Mouse (Mus musculus): ENCODE measurements at regions not wholly inside any gene's neighbourhood (a gene's known extent, or its start where the extent isn't known, plus 50 kb on each side); places are given as distances from the start of the nearest gene placed in this dataset.

GRCm38 (mm10) chr13:28586693-28587092 lies 329.4 kb downstream of the Gm11361 start:
- intact Hi-C loops (cut with DNase I) = no loop called here

GRCm38 (mm10) chr13:28586140-28586539 lies 328.8 kb downstream of the Gm11361 start:
- intact Hi-C loops (cut with DNase I) = no loop called here

- intact Hi-C loops (cut with DNase I) = no loop called here
These were observed 326.3 kb downstream of the Gm11361 start for GRCm38 (mm10) chr13:28583617-28584016.

GRCm38 (mm10) chr13:28575202-28575851 lies 318.0 kb downstream of the Gm11361 start:
- intact Hi-C loops (cut with DNase I) = no loop called here

- intact Hi-C loops (cut with DNase I) = no loop called here
These were observed 316.0 kb downstream of the Gm11361 start for GRCm38 (mm10) chr13:28573364-28573763.

GRCm38 (mm10) chr13:28572448-28572847 lies 315.1 kb downstream of the Gm11361 start:
- intact Hi-C loops (cut with DNase I) = no loop called here

- intact Hi-C loops (cut with DNase I) = no loop called here
These were observed 314.4 kb downstream of the Gm11361 start for GRCm38 (mm10) chr13:28571716-28572115.

GRCm38 (mm10) chr13:28563585-28563984 lies 306.3 kb downstream of the Gm11361 start:
- intact Hi-C loops (cut with DNase I) = no loop called here

- intact Hi-C loops (cut with DNase I) = no loop called here
These were observed 302.8 kb downstream of the Gm11361 start for GRCm38 (mm10) chr13:28560081-28560480.

- intact Hi-C loops (cut with DNase I) = no loop called here
These were observed 299.8 kb downstream of the Gm11361 start for GRCm38 (mm10) chr13:28557032-28557570.

- intact Hi-C loops (cut with DNase I) = no loop called here
These were observed 299.1 kb downstream of the Gm11361 start for GRCm38 (mm10) chr13:28556385-28556938.

GRCm38 (mm10) chr13:28554143-28554830 lies 297.0 kb downstream of the Gm11361 start:
- intact Hi-C loops (cut with DNase I) = no loop called here

GRCm38 (mm10) chr13:28552974-28553750 lies 295.8 kb downstream of the Gm11361 start:
- intact Hi-C loops (cut with DNase I) = no loop called here

GRCm38 (mm10) chr13:28551555-28551954 lies 294.2 kb downstream of the Gm11361 start:
- intact Hi-C loops (cut with DNase I) = no loop called here

GRCm38 (mm10) chr13:28545797-28546196 lies 288.5 kb downstream of the Gm11361 start:
- intact Hi-C loops (cut with DNase I) = no loop called here

- intact Hi-C loops (cut with DNase I) = no loop called here
These were observed 288.0 kb downstream of the Gm11361 start for GRCm38 (mm10) chr13:28545337-28545736.

GRCm38 (mm10) chr13:28544819-28545180 lies 287.5 kb downstream of the Gm11361 start:
- intact Hi-C loops (cut with DNase I) = no loop called here

- intact Hi-C loops (cut with DNase I) = no loop called here
These were observed 286.9 kb downstream of the Gm11361 start for GRCm38 (mm10) chr13:28544003-28544818.

GRCm38 (mm10) chr13:28541607-28542006 lies 284.3 kb downstream of the Gm11361 start:
- intact Hi-C loops (cut with DNase I) = no loop called here

GRCm38 (mm10) chr13:28533080-28533479 lies 275.8 kb downstream of the Gm11361 start:
- intact Hi-C loops (cut with DNase I) = no loop called here

- intact Hi-C loops (cut with DNase I) = no loop called here
These were observed 274.9 kb downstream of the Gm11361 start for GRCm38 (mm10) chr13:28532278-28532677.
